Mouse (Mus musculus) cerebellum, adult 11 months (tissue): ENCODE results near the gene Tmeff1.

Source experiments
- DNase-seq: peaks from one replicate; pipeline ENCODE4 v3.0.0; 2022

Tmeff1 gene

GRCm38 (mm10) chr4:48584421-48585240 lies at the start of gene Tmeff1:
Gene Tmeff1, plus strand, starts transcription at chr4:48585174.
- no peak for DNase-seq

GRCm38 (mm10) chr4:48536275-48536674 lies 48.7 kb upstream of the Tmeff1 start:
- DNase-seq, result no peak

GRCm38 (mm10) chr4:48537024-48537423 lies 48.0 kb upstream of the Tmeff1 start:
- no peak for DNase-seq

GRCm38 (mm10) chr4:48538581-48538980 lies 46.4 kb upstream of the Tmeff1 start:
- DNase-seq, result no peak

- DNase-seq, result peak; percentile 50
Measured at GRCm38 (mm10) chr4:48539841-48540575, 45.0 kb upstream of the Tmeff1 start, which contains the start of gene Msantd3. Gene Msantd3, plus strand, starts transcription at chr4:48539935.

- peak; percentile 31 for DNase-seq
Measured at GRCm38 (mm10) chr4:48540576-48541111, 44.3 kb upstream of the Tmeff1 start.

GRCm38 (mm10) chr4:48541526-48542250 lies 43.3 kb upstream of the Tmeff1 start:
- DNase-seq, result no peak

GRCm38 (mm10) chr4:48542351-48542750 lies 42.6 kb upstream of the Tmeff1 start:
- no peak for DNase-seq

GRCm38 (mm10) chr4:48543071-48543865 lies 41.7 kb upstream of the Tmeff1 start:
- DNase-seq, result no peak

GRCm38 (mm10) chr4:48544141-48544540 lies 40.8 kb upstream of the Tmeff1 start:
- no peak for DNase-seq

- no peak for DNase-seq
Measured at GRCm38 (mm10) chr4:48545966-48546365, 39.0 kb upstream of the Tmeff1 start.

GRCm38 (mm10) chr4:48546568-48547496 lies 38.1 kb upstream of the Tmeff1 start:
- no peak for DNase-seq

- peak; percentile 26 for DNase-seq
Measured at GRCm38 (mm10) chr4:48548393-48549045, 36.5 kb upstream of the Tmeff1 start.

- no peak for DNase-seq
Measured at GRCm38 (mm10) chr4:48549661-48550060, 35.3 kb upstream of the Tmeff1 start.

- DNase-seq, result no peak
Measured at GRCm38 (mm10) chr4:48552486-48553064, 32.4 kb upstream of the Tmeff1 start.

GRCm38 (mm10) chr4:48554132-48554531 lies 30.8 kb upstream of the Tmeff1 start:
- no peak for DNase-seq

GRCm38 (mm10) chr4:48555729-48556128 lies 29.2 kb upstream of the Tmeff1 start:
- DNase-seq, result peak; percentile 28

- no peak for DNase-seq
Measured at GRCm38 (mm10) chr4:48559652-48560051, 25.3 kb upstream of the Tmeff1 start.

- no peak for DNase-seq
Measured at GRCm38 (mm10) chr4:48561824-48562223, 23.1 kb upstream of the Tmeff1 start.

- no peak for DNase-seq
Measured at GRCm38 (mm10) chr4:48564962-48565361, 20.0 kb upstream of the Tmeff1 start.
